Mouse (Mus musculus): ENCODE measurements around the gene Dact1.

GRCm38 (mm10) chr12:71345471-71345870 lies 35.8 kb downstream of the Dact1 start:
- TF ChIP-seq POLR2A (IDR thresholded peaks at IDR 0.05; ENCODE audit: low read depth, low read length) (no peak), CTCF (IDR thresholded peaks at IDR 0.05; ENCODE audit: extremely low read depth, insufficient read length, insufficient replicate concordance, low read depth, low read length) (no peak)

Data from small intestine, adult 2 months (tissue).